Mouse (Mus musculus) midbrain, embryonic 12.5 days (tissue): ENCODE data around the gene Rnf24. TPM values are rescaled to one million over a fixed set of nuclear protein-coding genes. Genes with fewer than 3 reads are reported as not detected.

ENCODE experiments used
- ATAC-seq: fragments of 200-750 bp; cut with Nextera tagmentation; 2 replicates; pipeline ENCODE4 v1.8.0; 2017; ENCODE audit warnings: low read depth, moderate TSS enrichment, moderate library complexity; ENCODE audit not compliant: low FRiP score
- H3K27ac ChIP-seq: fragments of 300-500 bp; sonication (generic); replicated peaks from 2 replicates; pipeline ENCODE4 v1.5.1; 2016; ENCODE audit warnings: mild to moderate bottlenecking
- H3K27me3 ChIP-seq: fragments of 300-500 bp; sonication (generic); 2 replicates; pipeline ENCODE4 v1.6.1; 2016; ENCODE audit warnings: mild to moderate bottlenecking
- H3K36me3 ChIP-seq: fragments of 300-500 bp; sonication (generic); 2 replicates; pipeline ENCODE4 v1.6.1; 2016
- H3K4me1 ChIP-seq: fragments of 300-500 bp; sonication (generic); 2 replicates; pipeline ENCODE4 v1.6.1; 2016
- H3K4me2 ChIP-seq: fragments of 300-500 bp; sonication (generic); replicated peaks from 2 replicates; pipeline ENCODE4 v1.6.1; 2016; ENCODE audit warnings: mild to moderate bottlenecking, moderate library complexity
- H3K4me3 ChIP-seq: fragments of 300-500 bp; sonication (generic); 2 replicates; pipeline ENCODE4 v1.5.1; 2016; ENCODE audit warnings: mild to moderate bottlenecking
- H3K9ac ChIP-seq: fragments of 300-500 bp; sonication (generic); replicated peaks from 2 replicates; pipeline ENCODE4 v1.6.1; 2016; ENCODE audit warnings: mild to moderate bottlenecking, moderate library complexity
- H3K9me3 ChIP-seq: fragments of 300-500 bp; sonication (generic); 2 replicates; pipeline ENCODE4 v1.6.1; 2016; ENCODE audit warnings: mild to moderate bottlenecking
- whole genome bisulfite sequencing: fragments of 180-500 bp; shearing (Covaris S2); methylation state at CpG from one replicate; pipeline ENCODE4 v1.1.7; 2016; 5-methylcytosine and 5-hydroxymethylcytosine counted together
- polyA plus RNA-seq: library from polyadenylated mRNA; unstranded; fragments of >200 nt; fragmentation: Nextera tagmentation; extraction: Ambion mirVana; gene quantifications from 2 replicates; pipeline ENCODE4 v1.2.1, GENCODE M21; 2016

Gene Rnf24
- 17.0 and 18.0 TPM in 2 replicates for polyA plus RNA-seq

DNA sequence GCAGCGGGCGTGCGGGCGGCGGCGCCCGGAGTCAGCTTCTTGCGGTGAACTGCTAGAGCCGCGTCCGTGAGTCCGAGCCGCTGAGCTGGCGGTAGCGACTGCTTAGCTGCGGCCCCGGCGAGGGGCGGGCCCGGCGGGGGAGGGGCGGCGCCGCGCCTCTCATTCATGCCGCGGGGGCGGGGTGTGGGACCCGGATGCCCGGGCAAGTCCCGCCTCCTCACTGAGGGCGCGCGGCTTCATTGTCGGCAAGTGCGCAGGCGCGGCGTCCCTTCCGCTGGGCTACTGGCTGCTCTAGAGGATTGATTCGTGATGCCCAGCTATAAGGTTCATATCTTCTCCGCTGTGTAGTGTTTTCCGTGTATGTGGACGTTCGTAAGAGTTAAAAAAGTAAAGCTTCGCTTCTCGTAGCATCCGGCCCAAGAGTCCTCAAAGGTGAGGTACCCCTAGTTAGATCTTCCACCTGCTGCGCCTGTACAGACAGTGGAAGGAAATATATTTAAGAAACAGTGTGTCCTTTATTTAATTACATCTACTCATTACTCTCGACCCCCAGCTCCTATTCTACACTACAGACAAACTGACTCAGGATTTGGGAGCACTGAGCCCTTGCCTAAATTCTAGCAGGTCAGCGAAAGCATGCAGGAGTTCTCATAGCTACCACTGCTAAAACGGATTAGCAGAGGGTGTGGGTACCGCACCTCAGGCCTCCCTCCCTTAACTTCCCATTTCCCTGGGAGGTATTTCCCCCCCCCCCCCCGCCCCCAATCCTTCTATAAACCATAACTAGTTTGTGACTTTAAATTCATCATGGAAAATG is at the start of gene Rnf24:
Rnf24 (minus strand) TSS at position 146 of the 817 bp plus-strand sequence.
- H3K4me2 ChIP-seq, result peak within 1 kb of the TSS; percentile 73
- H3K4me1 ChIP-seq, result peaks cover 13% of the 10 kb centered on the region
- peak; percentile 97 for ATAC-seq
- WGBS, result under 1% methylated on average over 36 of the region's 54 CpGs
- no peaks in the 10 kb centered on the region for H3K9me3 ChIP-seq
- H3K4me3 ChIP-seq, result peak within 1 kb of the TSS; percentile 86
- H3K27ac ChIP-seq, result peak within 1 kb of the TSS; percentile 97
- H3K36me3 ChIP-seq, result no peaks in the 10 kb centered on the region
- peak within 1 kb of the TSS; percentile 96 for H3K9ac ChIP-seq
- peaks cover 5% of the 10 kb centered on the region; the same call in 1 of the 2 replicates for H3K27me3 ChIP-seq

DNA sequence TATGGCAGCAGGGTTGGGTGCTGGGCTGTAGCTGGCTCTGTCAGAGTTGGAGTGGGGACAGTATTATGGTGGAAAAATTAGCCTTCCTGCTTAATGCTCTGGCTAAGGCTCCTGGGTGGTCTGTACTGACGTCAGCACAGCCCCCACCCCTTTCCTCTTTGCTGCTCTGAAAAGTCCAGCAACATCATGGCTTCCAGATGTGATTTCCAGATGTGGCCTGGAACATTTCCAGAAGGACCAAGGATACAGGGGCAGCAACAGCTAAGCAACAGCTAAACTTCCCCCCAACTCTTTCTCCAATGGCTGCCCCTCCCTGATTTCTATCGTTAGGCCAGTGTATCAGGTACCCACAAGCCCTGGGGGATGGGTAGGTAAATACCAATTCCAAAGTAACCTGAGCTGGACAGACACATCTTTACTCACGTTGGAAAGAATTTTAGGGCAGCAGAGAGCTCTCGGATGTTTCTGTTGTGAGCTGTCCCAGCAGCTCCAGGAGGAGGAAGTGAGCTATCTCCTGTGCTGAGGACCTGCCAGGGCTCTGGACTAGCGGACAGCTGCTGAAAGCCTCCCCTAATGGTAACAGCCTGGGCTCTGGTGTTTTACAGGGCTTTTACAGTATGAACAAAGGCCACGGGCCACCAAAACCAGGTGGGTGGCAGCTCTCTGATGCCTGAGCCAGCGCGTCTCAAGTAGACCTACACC is 49.3 kb upstream of the Rnf24 start:
- H3K9ac ChIP-seq, result no peak overlapping the region
- no peaks in the 10 kb centered on the region for H3K9me3 ChIP-seq
- H3K27me3 ChIP-seq, result no peaks in the 10 kb centered on the region
- H3K27ac ChIP-seq, result no peak overlapping the region
- H3K4me2 ChIP-seq, result no peak overlapping the region
- no peak overlapping the region for H3K4me3 ChIP-seq
- no peaks in the 10 kb centered on the region for H3K36me3 ChIP-seq
- WGBS, result 73% methylated on average over 8 of the region's 8 CpGs
- ATAC-seq, result no peak
- H3K4me1 ChIP-seq, result no peaks in the 10 kb centered on the region; the same call in 1 of the 2 replicates

DNA sequence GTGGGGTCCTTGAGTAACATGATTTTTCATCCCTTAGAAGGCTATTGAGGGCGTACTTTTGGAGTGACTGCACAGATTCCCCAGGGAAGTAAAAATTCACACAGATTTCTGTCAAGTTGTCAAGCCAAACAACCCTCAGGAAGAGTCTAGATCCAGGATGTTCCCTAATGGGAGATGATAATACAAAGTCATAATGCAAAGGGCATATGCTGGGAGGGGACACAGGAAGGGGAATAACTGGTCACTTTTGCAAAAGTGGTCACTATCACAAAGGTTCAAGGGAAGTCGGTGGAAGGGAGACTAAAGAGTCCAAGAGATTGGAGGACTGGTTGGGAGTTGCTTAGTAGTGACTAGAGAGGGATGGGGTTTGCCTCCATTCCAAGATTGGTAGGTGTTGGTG is 48.2 kb upstream of the Rnf24 start:
- H3K9ac ChIP-seq, result no peak overlapping the region
- no peak overlapping the region for H3K4me3 ChIP-seq
- WGBS, result 86% methylated on average over 2 of the region's 2 CpGs
- no peak overlapping the region for H3K4me2 ChIP-seq
- no peaks in the 10 kb centered on the region for H3K9me3 ChIP-seq
- H3K36me3 ChIP-seq, result no peaks in the 10 kb centered on the region
- ATAC-seq, result no peak
- H3K4me1 ChIP-seq, result no peaks in the 10 kb centered on the region
- H3K27ac ChIP-seq, result no peak overlapping the region
- no peaks in the 10 kb centered on the region for H3K27me3 ChIP-seq

DNA sequence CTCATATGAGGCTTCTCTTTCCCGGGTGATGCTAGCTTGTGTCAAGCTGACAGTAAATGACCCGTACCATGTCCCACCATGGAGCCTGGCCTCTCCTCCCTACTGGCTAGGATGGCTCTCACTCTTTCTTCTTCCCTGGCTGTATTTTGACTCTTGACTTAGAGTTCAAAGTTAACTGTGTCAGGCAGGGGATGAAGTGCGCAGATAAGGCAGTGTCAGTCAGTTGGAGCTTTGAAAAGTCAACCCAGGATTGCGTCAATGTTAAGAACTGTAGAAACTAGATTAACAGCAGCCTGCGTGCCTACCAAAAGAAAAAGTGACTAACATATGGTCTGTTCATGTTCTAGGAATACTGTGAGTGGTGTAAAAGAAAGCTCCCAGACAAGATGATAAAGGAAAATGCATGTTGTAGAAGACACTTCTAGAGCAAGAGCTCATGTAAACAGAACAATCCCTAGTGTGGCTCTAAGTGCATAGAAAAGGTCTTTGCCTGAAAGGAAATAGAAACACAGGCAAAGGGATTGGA is 44.7 kb upstream of the Rnf24 start:
- 93% methylated on average over 5 of the region's 5 CpGs for WGBS

DNA sequence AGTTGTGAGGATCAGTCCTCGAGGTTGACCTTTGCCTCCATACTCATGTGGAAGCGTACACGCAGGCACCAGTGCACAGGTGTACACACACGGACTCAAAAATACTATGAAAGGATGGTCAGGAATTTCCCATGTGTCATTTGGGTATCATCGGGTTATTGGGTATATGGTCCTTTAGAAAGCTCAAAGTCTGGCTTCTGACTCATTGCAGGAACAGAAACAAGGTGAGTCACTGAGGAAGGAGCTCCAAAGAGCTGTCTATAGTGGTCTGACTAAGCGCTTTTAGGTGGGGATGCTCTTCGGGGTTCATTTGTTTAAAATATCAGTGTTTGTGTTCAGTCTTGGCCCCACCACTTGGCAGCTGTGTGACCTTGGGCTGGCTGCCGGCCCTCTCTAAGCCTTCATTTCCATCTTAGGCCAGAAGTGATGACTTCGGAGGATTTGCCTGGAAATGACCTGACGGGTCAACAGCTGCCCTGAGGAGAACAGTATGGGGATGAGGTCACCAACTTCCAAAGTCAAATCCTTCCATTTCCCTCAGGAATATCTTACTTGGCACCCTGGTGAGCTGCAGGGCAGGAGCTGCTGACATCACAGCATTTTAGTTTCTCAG is 33.8 kb upstream of the Rnf24 start:
- H3K9me3 ChIP-seq, result no peaks in the 10 kb centered on the region
- no peak overlapping the region for H3K27ac ChIP-seq
- H3K36me3 ChIP-seq, result no peaks in the 10 kb centered on the region
- no peaks in the 10 kb centered on the region for H3K4me1 ChIP-seq
- no peaks in the 10 kb centered on the region for H3K27me3 ChIP-seq
- ATAC-seq, result no peak
- no peak overlapping the region for H3K4me3 ChIP-seq
- 85% methylated on average over 10 of the region's 10 CpGs for WGBS
- H3K9ac ChIP-seq, result no peak overlapping the region
- no peak overlapping the region for H3K4me2 ChIP-seq

More for the DNA sequence above, 44.7 kb upstream of the Rnf24 start:
- no peak overlapping the region for H3K4me2 ChIP-seq
- H3K36me3 ChIP-seq, result no peaks in the 10 kb centered on the region
- no peaks in the 10 kb centered on the region for H3K4me1 ChIP-seq
- H3K27me3 ChIP-seq, result no peaks in the 10 kb centered on the region
- no peak for ATAC-seq
- H3K27ac ChIP-seq, result no peak overlapping the region
- no peak overlapping the region for H3K4me3 ChIP-seq
- no peaks in the 10 kb centered on the region for H3K9me3 ChIP-seq
- H3K9ac ChIP-seq, result no peak overlapping the region

DNA sequence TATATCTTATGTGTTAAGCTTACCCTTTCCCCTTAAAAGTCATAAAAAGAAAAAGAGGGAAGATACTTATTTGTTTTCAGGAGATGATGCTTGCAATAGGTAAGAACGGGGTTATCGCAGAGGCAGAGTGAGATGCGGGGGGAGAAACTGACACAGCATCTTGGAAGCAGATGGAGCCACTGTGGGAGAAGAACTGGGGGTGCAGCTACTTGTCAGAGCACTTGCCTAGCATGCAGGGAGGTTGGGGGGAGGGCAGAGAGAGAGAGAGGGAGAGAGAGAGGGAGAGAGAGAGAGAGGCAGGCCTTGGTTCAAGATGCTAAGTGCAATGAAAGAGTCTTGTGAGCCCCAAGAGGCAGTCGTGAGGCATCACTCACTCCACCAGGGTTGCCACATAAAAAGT is 32.5 kb upstream of the Rnf24 start:
- Histone ChIP-seq H3K9me3 (no peaks in the 10 kb centered on the region), H3K27ac (no peak overlapping the region), H3K4me2 (no peak overlapping the region), H3K4me1 (no peaks in the 10 kb centered on the region), H3K27me3 (no peaks in the 10 kb centered on the region), H3K9ac (no peak overlapping the region), H3K36me3 (no peaks in the 10 kb centered on the region), H3K4me3 (no peak overlapping the region)
- 86% methylated on average over 4 of the region's 4 CpGs for WGBS
- ATAC-seq, result no peak

DNA sequence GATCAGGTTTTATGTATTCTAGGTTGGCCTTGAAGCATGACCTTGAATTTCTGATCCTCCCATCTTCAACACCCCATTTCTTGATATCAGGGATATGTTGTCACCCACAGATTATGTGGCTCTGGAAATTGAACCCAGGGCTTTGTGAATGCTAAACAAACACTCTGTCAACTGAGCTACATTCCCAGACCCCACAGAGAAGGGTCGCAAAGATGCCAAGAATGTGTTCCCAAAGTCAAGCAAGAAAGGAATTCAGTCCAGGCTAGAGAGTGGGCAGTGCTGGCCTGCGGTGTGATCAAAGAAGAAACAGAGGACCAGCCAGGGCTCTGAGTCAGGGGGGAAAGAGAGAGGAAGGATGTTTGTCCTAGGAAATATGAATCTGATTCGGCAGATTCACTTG is 26.8 kb upstream of the Rnf24 start:
- Histone ChIP-seq H3K4me3 (no peak overlapping the region), H3K9me3 (no peaks in the 10 kb centered on the region), H3K4me2 (no peak overlapping the region), H3K9ac (no peak overlapping the region), H3K27ac (no peak overlapping the region), H3K4me1 (no peaks in the 10 kb centered on the region), H3K36me3 (no peaks in the 10 kb centered on the region), H3K27me3 (no peaks in the 10 kb centered on the region; the same call in 1 of the 2 replicates)
- no peak for ATAC-seq
- 80% methylated on average over 3 of the region's 3 CpGs for WGBS

DNA sequence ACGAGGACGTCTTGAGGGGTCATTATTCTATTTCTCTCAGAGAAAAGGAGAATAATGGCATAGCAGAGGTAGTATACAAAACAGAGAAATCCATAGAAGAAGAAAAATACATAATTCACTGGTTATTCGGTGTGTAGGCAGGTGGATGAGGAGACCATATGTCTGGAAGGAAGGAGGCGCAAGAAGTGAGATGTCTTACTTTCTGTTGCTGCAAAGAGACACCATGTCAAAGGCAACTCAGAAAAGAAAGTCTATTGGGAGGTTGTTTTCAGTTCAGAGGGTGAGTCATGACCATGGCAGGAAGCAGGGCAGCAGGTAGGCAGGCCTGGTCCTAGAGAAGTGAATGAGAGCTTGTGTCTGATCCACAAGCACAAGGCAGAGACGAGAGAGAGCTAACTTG is 26.2 kb upstream of the Rnf24 start:
- Histone ChIP-seq H3K27me3 (no peaks in the 10 kb centered on the region; the same call in 1 of the 2 replicates), H3K4me3 (no peak overlapping the region), H3K36me3 (no peaks in the 10 kb centered on the region), H3K9me3 (no peaks in the 10 kb centered on the region), H3K27ac (no peak overlapping the region), H3K4me2 (no peak overlapping the region), H3K9ac (no peak overlapping the region), H3K4me1 (no peaks in the 10 kb centered on the region)
- ATAC-seq, result no peak
- WGBS, result 89% methylated on average over 5 of the region's 5 CpGs

DNA sequence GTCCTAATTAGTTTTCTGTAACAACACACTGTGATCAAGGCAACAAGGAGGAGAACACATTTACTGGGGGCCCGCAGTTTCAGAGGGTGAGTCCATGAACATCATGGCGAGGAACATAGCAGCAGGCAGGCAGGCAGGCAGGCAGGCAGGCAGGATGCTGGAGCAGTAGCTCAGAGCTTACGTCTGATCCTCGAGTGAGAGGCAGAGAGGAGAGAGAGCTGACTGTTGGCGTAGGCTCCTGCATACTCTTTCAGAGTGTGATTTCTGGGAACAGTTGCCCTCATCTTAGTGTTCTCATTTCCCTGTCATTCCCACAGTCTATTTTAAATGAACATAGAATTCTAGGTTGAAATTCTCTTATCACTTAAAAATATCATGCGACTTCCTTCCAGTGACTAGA is 24.4 kb upstream of the Rnf24 start:
- H3K9me3 ChIP-seq, result no peaks in the 10 kb centered on the region
- H3K36me3 ChIP-seq, result no peaks in the 10 kb centered on the region
- no peak for ATAC-seq
- H3K4me2 ChIP-seq, result no peak overlapping the region
- H3K27ac ChIP-seq, result no peak overlapping the region
- 72% methylated on average over 6 of the region's 6 CpGs for WGBS
- no peaks in the 10 kb centered on the region; the same call in 1 of the 2 replicates for H3K27me3 ChIP-seq
- H3K4me1 ChIP-seq, result no peaks in the 10 kb centered on the region
- H3K4me3 ChIP-seq, result no peak overlapping the region
- H3K9ac ChIP-seq, result no peak overlapping the region

DNA sequence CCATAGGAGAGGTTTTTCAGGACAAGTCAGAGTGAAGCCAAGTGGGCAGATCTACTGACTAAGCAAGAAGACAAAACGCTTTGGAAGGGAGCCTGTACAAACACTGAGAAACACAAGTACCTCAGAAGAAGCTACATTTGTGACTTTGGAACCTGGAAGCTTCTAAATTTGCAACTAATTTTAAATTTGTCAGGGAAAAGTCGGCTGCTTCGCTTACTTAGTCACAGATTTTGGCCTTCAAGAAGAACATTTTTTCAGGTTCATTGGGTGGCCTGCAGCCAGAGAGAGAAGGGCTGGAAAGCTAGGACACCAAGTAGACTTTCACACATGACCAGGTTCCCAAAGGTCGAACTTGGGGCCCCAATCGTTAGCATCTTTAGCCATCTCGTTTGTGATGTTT is 21.0 kb upstream of the Rnf24 start:
- H3K4me2 ChIP-seq, result no peak overlapping the region
- H3K9me3 ChIP-seq, result no peaks in the 10 kb centered on the region
- H3K27me3 ChIP-seq, result no peaks in the 10 kb centered on the region; the same call in 1 of the 2 replicates
- no peak overlapping the region for H3K9ac ChIP-seq
- H3K4me3 ChIP-seq, result no peak overlapping the region
- no peak overlapping the region for H3K27ac ChIP-seq
- no peaks in the 10 kb centered on the region for H3K36me3 ChIP-seq
- 90% methylated on average over 6 of the region's 6 CpGs for WGBS
- ATAC-seq, result no peak
- H3K4me1 ChIP-seq, result no peaks in the 10 kb centered on the region

DNA sequence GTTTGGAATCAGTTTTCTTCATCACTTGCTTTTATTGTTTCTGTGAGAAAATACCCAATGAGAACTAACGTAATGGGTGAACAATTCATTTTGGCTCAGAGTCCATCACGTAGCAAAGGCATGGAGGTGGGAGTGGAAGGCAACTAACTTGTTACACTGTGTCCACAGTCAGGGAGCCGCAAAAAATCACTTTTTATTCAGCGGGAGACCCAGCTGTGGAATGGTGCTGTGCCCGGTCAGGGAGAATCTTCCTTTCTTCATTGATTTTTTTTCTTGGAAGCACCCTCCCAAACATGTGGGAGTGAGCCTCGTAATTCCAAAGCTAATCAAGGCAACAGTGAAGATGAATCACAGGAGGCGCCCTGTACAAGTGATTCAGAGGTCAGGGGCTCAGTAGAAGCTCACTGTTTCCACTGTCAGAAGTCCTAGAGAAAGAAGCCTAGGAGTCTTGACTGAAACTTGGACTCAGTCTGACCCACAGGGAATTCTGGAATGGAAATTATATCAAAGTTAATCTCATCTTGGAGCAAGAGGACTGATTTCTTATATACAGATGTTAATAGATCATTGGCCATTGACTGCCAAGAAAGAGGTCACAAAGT is 19.7 kb upstream of the Rnf24 start:
- no peak for ATAC-seq
- H3K4me3 ChIP-seq, result no peak overlapping the region
- H3K27ac ChIP-seq, result no peak overlapping the region
- H3K4me1 ChIP-seq, result no peaks in the 10 kb centered on the region
- H3K4me2 ChIP-seq, result no peak overlapping the region
- WGBS, result 78% methylated on average over 7 of the region's 7 CpGs
- H3K9me3 ChIP-seq, result no peaks in the 10 kb centered on the region
- no peaks in the 10 kb centered on the region for H3K36me3 ChIP-seq
- no peaks in the 10 kb centered on the region; the same call in 1 of the 2 replicates for H3K27me3 ChIP-seq
- no peak overlapping the region for H3K9ac ChIP-seq
